Mouse (Mus musculus) heart, adult 8-10 months (tissue): ENCODE results near the gene Akt3. TPM values are rescaled to one million over a fixed set of nuclear protein-coding genes. Genes with fewer than 3 reads are reported as not detected.

Source experiments
- DNase-seq: peaks from one replicate; pipeline ENCODE4 v3.0.0; 2022; ENCODE audit warnings: low spot score
- total RNA-seq, 4 experiments: library from RNA; stranded (reverse); gene quantifications; 2 replicates each; pipeline ENCODE4 v1.2.4; 2022

The Akt3 gene
- total RNA-seq, 4 experiments from 2014 or later = 16.6 to 19.8 (median 18.6) TPM

- no peak for DNase-seq
These were observed 272.3 kb downstream of the Akt3 start for GRCm38 (mm10) chr1:176985691-176986090.

GRCm38 (mm10) chr1:176982671-176983070 is 275.3 kb downstream of the Akt3 start:
- no peak for DNase-seq

- DNase-seq = no peak
These were observed 276.5 kb downstream of the Akt3 start for GRCm38 (mm10) chr1:176981511-176981910.

GRCm38 (mm10) chr1:176980801-176981400 is 277.1 kb downstream of the Akt3 start:
- no peak for DNase-seq

- no peak for DNase-seq
These were observed 277.9 kb downstream of the Akt3 start for GRCm38 (mm10) chr1:176980140-176980539.

- DNase-seq = no peak
These were observed 278.8 kb downstream of the Akt3 start for GRCm38 (mm10) chr1:176979235-176979634.

- no peak for DNase-seq
These were observed 284.5 kb downstream of the Akt3 start for GRCm38 (mm10) chr1:176973356-176974088.

- DNase-seq = no peak
These were observed 286.6 kb downstream of the Akt3 start for GRCm38 (mm10) chr1:176971479-176971797.

- no peak for DNase-seq
These were observed 287.1 kb downstream of the Akt3 start for GRCm38 (mm10) chr1:176970635-176971478.

Other genes with a start within 250 kb of the Akt3 start
- 10 to 100 TPM; 53.3 to 57.6 (median 54.3) TPM for gene Zbtb18, start 184.1 kb upstream of the Akt3 start, total RNA-seq